1 mouse cellular context compared by ENCODE assay signal in the genomic region with DNA sequence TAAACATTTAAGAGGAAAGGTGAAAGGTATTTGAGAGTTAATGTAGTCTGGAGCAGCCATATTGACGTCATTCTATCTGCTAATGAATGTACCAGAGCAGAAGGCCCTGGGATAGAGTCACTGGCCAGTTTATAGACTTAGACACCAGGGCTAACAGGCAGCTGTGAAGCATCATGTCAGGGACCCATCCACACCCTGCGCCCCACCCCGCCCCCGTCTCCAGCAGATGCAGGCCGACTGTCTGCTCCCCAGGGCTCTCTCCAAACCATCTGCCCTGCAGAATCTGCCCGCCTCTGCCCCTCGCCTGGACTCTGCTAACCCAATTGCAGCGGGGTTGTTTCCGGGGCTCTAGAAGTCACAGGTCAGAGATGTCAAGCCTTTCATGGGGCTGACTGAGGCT.
TF ChIP-seq lines count a peak whose summit lies in the region.

No protein-coding gene starts in this region.

TF ChIP-seq in ES-E14, 5 proteins besides CTCF, POLR2A, EP300 and RAD21:
- no peak for TF ChIP-seq ZC3H11A (IDR thresholded peaks at IDR 0.05; ENCODE audit: borderline replicate concordance, low read depth, low read length)
- TF ChIP-seq HCFC1 (IDR thresholded peaks at IDR 0.05; ENCODE audit: borderline replicate concordance, insufficient read depth, low read length), result no peak
- no peak for TF ChIP-seq ZNF384 (IDR thresholded peaks at IDR 0.05; ENCODE audit: low read depth, low read length)
- TF ChIP-seq MAFK (IDR thresholded peaks at IDR 0.05; ENCODE audit: insufficient read depth, low read depth, low read length), result no peak
- no peak for TF ChIP-seq CHD2 (IDR thresholded peaks at IDR 0.05; ENCODE audit: low read depth, low read length)
